Mouse (Mus musculus): ENCODE results near the gene Cd300a. TPM values are rescaled to one million over a fixed set of nuclear protein-coding genes. Genes with fewer than 3 reads are reported as not detected.

The Cd300a gene
- 0.85 and 1.4 TPM in 2 replicates for polyA plus RNA-seq (2014; fragmentation: Nextera tagmentation; extraction: Ambion mirVana)

DNA sequence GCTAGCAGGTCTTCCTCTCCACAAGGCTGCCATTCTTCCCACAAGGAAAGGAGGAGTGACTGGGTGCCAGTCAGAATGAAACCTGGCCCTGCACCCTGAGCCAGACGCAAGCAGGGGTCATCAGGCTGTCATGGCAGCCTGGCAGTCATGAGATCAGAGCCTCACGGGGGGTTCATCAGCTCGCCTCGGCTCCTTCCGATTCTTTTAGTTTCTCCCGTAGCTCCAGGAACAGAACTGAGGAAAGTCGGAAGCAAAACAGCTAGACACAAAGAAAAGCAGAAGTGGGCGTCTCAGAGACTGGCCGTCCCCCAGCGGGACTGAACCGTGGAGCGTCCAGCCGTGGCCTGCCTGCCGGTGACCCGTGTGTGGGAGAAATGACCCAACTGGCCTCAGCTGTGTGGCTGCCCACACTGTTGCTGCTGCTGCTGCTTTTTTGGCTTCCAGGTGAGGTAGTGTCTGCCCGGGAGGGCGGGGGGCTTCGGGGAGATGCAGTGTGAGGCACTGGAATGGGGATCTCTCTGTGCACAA lies at the start of gene Cd300a:
Gene Cd300a, plus strand, starts transcription at position 51 of the 528 bp plus-strand sequence.
- WGBS, result 66% methylated on average over 18 of the region's 18 CpGs
- DNase-seq (ENCODE audit: low spot score) (no peak), ATAC-seq (replicated peaks; ENCODE audit: insufficient number of reproducible peaks, low FRiP score, low TSS enrichment, low read depth) (no peak)
- H3K4me2 ChIP-seq (ENCODE audit: low read depth, low read length), result no peak within 1 kb of the TSS
- no peaks in the 10 kb centered on the region for H3K27me3 ChIP-seq (ENCODE audit: control insufficient read depth, insufficient read depth, low read length)
- H3K9me3 ChIP-seq (replicated peaks; ENCODE audit: control insufficient read depth, low read length), result no peaks in the 10 kb centered on the region
- H3K27ac ChIP-seq (replicated peaks; ENCODE audit: low read depth, low read length), result no peak within 1 kb of the TSS
- no peaks in the 10 kb centered on the region for H3K4me1 ChIP-seq (ENCODE audit: control insufficient read depth, insufficient read depth, low read length)
- H3K4me3 ChIP-seq (ENCODE audit: low read depth, low read length), result no peak within 1 kb of the TSS
- no peak within 1 kb of the TSS for H3K9ac ChIP-seq (replicated peaks; ENCODE audit: low read length)
- no peaks in the 10 kb centered on the region for H3K36me3 ChIP-seq (replicated peaks; ENCODE audit: control insufficient read depth, insufficient read depth, low read depth, low read length)

- no peak overlapping the region for H3K4me3 ChIP-seq (ENCODE audit: low read depth, low read length)
- DNase-seq (ENCODE audit: low spot score) (peak; percentile 53), ATAC-seq (replicated peaks; ENCODE audit: insufficient number of reproducible peaks, low FRiP score, low TSS enrichment, low read depth) (peak; percentile 86)
- WGBS, result 6% methylated on average over 8 of the region's 8 CpGs
- no peaks in the 10 kb centered on the region for H3K27me3 ChIP-seq (ENCODE audit: control insufficient read depth, insufficient read depth, low read length)
- no peaks in the 10 kb centered on the region for H3K36me3 ChIP-seq (replicated peaks; ENCODE audit: control insufficient read depth, insufficient read depth, low read depth, low read length)
- peaks cover 7% of the 10 kb centered on the region for H3K4me1 ChIP-seq (ENCODE audit: control insufficient read depth, insufficient read depth, low read length)
- peak overlapping the region; percentile 72 for H3K27ac ChIP-seq (replicated peaks; ENCODE audit: low read depth, low read length)
- H3K4me2 ChIP-seq (ENCODE audit: low read depth, low read length), result peak overlapping the region; percentile 28
- peak overlapping the region; percentile 48 for H3K9ac ChIP-seq (replicated peaks; ENCODE audit: low read length)
- H3K9me3 ChIP-seq (replicated peaks; ENCODE audit: control insufficient read depth, low read length), result no peaks in the 10 kb centered on the region
These were observed 45.9 kb upstream of the Cd300a start for GRCm38 (mm10) chr11:114843818-114844463.

- Histone ChIP-seq H3K27me3 (ENCODE audit: control insufficient read depth, insufficient read depth, low read length) (no peaks in the 10 kb centered on the region), H3K9me3 (replicated peaks; ENCODE audit: control insufficient read depth, low read length) (no peaks in the 10 kb centered on the region), H3K4me3 (ENCODE audit: low read depth, low read length) (no peak overlapping the region), H3K36me3 (replicated peaks; ENCODE audit: control insufficient read depth, insufficient read depth, low read depth, low read length) (no peaks in the 10 kb centered on the region), H3K9ac (replicated peaks; ENCODE audit: low read length) (no peak overlapping the region; the same call in 1 of the 2 replicates), H3K4me2 (ENCODE audit: low read depth, low read length) (peak overlapping the region; percentile 28), H3K27ac (replicated peaks; ENCODE audit: low read depth, low read length) (peak overlapping the region; percentile 72), H3K4me1 (ENCODE audit: control insufficient read depth, insufficient read depth, low read length) (peaks cover 9% of the 10 kb centered on the region)
- ATAC-seq (replicated peaks; ENCODE audit: insufficient number of reproducible peaks, low FRiP score, low TSS enrichment, low read depth) (0 out of 2 replicates have a peak, but pooled peaks have one; percentile 25), DNase-seq (ENCODE audit: low spot score) (no peak)
- 63% methylated on average over 7 of the region's 7 CpGs for WGBS
These were observed 45.2 kb upstream of the Cd300a start for GRCm38 (mm10) chr11:114844464-114845220.

DNA sequence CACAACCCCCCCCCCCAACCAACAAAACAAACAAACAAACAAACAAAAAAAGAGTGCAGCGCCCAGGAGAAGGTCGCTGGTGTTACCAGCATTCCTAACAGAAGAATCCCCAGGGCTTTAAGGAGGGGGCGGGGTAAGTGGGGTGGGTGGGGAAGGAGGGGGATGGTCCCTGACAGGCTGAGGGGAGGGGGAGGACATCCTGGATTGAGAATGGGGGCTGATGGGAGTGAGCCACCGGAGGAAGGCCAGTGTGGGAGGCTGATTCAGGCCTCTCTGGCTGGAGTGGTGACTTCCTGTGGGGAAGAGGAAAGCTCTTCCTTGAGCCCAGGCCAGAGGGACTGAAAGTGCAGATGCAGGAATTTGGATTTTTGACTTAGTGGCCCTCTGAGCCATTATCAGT lies 43.5 kb upstream of the Cd300a start:
- H3K4me2 ChIP-seq (ENCODE audit: low read depth, low read length), result no peak overlapping the region
- H3K27me3 ChIP-seq (ENCODE audit: control insufficient read depth, insufficient read depth, low read length), result no peaks in the 10 kb centered on the region
- 71% methylated on average over 4 of the region's 4 CpGs for WGBS
- no peak for ATAC-seq (replicated peaks; ENCODE audit: insufficient number of reproducible peaks, low FRiP score, low TSS enrichment, low read depth)
- H3K9me3 ChIP-seq (replicated peaks; ENCODE audit: control insufficient read depth, low read length), result no peaks in the 10 kb centered on the region
- H3K4me3 ChIP-seq (ENCODE audit: low read depth, low read length), result no peak overlapping the region
- no peak for DNase-seq (ENCODE audit: low spot score)
- no peaks in the 10 kb centered on the region for H3K36me3 ChIP-seq (replicated peaks; ENCODE audit: control insufficient read depth, insufficient read depth, low read depth, low read length)
- peaks cover 19% of the 10 kb centered on the region for H3K4me1 ChIP-seq (ENCODE audit: control insufficient read depth, insufficient read depth, low read length)
- no peak overlapping the region for H3K27ac ChIP-seq (replicated peaks; ENCODE audit: low read depth, low read length)
- H3K9ac ChIP-seq (replicated peaks; ENCODE audit: low read length), result no peak overlapping the region

GRCm38 (mm10) chr11:114847008-114847407 lies 42.8 kb upstream of the Cd300a start:
- no peak overlapping the region for H3K4me2 ChIP-seq (ENCODE audit: low read depth, low read length)
- H3K4me3 ChIP-seq (ENCODE audit: low read depth, low read length), result no peak overlapping the region
- H3K36me3 ChIP-seq (replicated peaks; ENCODE audit: control insufficient read depth, insufficient read depth, low read depth, low read length), result no peaks in the 10 kb centered on the region
- H3K27ac ChIP-seq (replicated peaks; ENCODE audit: low read depth, low read length), result no peak overlapping the region
- 59% methylated on average over 5 of the region's 5 CpGs for WGBS
- H3K9ac ChIP-seq (replicated peaks; ENCODE audit: low read length), result no peak overlapping the region
- H3K27me3 ChIP-seq (ENCODE audit: control insufficient read depth, insufficient read depth, low read length), result no peaks in the 10 kb centered on the region
- ATAC-seq (replicated peaks; ENCODE audit: insufficient number of reproducible peaks, low FRiP score, low TSS enrichment, low read depth), result no peak
- no peak for DNase-seq (ENCODE audit: low spot score)
- no peaks in the 10 kb centered on the region for H3K9me3 ChIP-seq (replicated peaks; ENCODE audit: control insufficient read depth, low read length)
- peaks cover 19% of the 10 kb centered on the region for H3K4me1 ChIP-seq (ENCODE audit: control insufficient read depth, insufficient read depth, low read length)

- Histone ChIP-seq H3K36me3 (replicated peaks; ENCODE audit: control insufficient read depth, insufficient read depth, low read depth, low read length) (no peaks in the 10 kb centered on the region), H3K4me3 (ENCODE audit: low read depth, low read length) (no peak overlapping the region), H3K27ac (replicated peaks; ENCODE audit: low read depth, low read length) (no peak overlapping the region), H3K27me3 (ENCODE audit: control insufficient read depth, insufficient read depth, low read length) (no peaks in the 10 kb centered on the region), H3K9me3 (replicated peaks; ENCODE audit: control insufficient read depth, low read length) (no peaks in the 10 kb centered on the region), H3K9ac (replicated peaks; ENCODE audit: low read length) (no peak overlapping the region), H3K4me1 (ENCODE audit: control insufficient read depth, insufficient read depth, low read length) (peaks cover 11% of the 10 kb centered on the region), H3K4me2 (ENCODE audit: low read depth, low read length) (no peak overlapping the region)
- 7% methylated on average over 2 of the region's 2 CpGs for WGBS
- DNase-seq (ENCODE audit: low spot score), result no peak
- no peak for ATAC-seq (replicated peaks; ENCODE audit: insufficient number of reproducible peaks, low FRiP score, low TSS enrichment, low read depth)
These were observed 40.3 kb upstream of the Cd300a start for GRCm38 (mm10) chr11:114849572-114849971.

DNA sequence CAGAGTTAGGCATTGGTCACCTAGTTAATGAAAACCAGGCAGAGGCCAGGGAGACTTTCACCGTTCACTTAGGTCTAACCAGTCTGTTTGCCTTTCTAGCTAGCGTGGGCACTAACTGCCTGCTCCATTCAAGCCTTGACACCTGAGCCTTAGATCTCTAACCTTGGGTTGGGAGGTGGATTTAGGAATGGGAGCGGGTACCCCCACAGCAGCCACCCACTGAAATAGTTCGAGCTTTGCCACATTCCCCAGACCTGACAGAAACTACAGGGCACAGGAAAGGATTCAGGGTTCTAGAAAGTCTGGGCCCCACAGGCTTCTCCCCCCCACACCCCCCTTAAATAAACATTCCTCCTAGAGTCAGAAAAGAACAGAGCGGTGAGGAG lies 39.8 kb upstream of the Cd300a start:
- H3K4me2 ChIP-seq (ENCODE audit: low read depth, low read length), result peak overlapping the region; percentile 96
- peak overlapping the region; percentile 74; the same call in 1 of the 2 replicates for H3K4me3 ChIP-seq (ENCODE audit: low read depth, low read length)
- ATAC-seq (replicated peaks; ENCODE audit: insufficient number of reproducible peaks, low FRiP score, low TSS enrichment, low read depth), result no peak
- peaks cover 11% of the 10 kb centered on the region for H3K4me1 ChIP-seq (ENCODE audit: control insufficient read depth, insufficient read depth, low read length)
- H3K9ac ChIP-seq (replicated peaks; ENCODE audit: low read length), result no peak overlapping the region
- H3K9me3 ChIP-seq (replicated peaks; ENCODE audit: control insufficient read depth, low read length), result no peaks in the 10 kb centered on the region
- WGBS, result 11% methylated on average over 5 of the region's 5 CpGs
- H3K36me3 ChIP-seq (replicated peaks; ENCODE audit: control insufficient read depth, insufficient read depth, low read depth, low read length), result no peaks in the 10 kb centered on the region
- H3K27me3 ChIP-seq (ENCODE audit: control insufficient read depth, insufficient read depth, low read length), result no peaks in the 10 kb centered on the region
- peak; percentile 47 for DNase-seq (ENCODE audit: low spot score)
- H3K27ac ChIP-seq (replicated peaks; ENCODE audit: low read depth, low read length), result no peak overlapping the region
